Mouse (Mus musculus) cerebellum, adult 2 months (tissue): ENCODE measurements around the gene Mapkapk3.

Experiments used
- CTCF ChIP-seq: fragments of 200-500 bp; IDR thresholded peaks from 2 replicates; pipeline ENCODE4 v1.5.1; 2011; ENCODE audit warnings: low read depth, mild to moderate bottlenecking, control low read depth, low read length, moderate library complexity, borderline replicate concordance; ENCODE audit not compliant: insufficient read depth
- POLR2A ChIP-seq: fragments of 200-500 bp; IDR thresholded peaks from 2 replicates; pipeline ENCODE4 v1.6.1; 2011; ENCODE audit warnings: low read length, control low read depth, borderline replicate concordance; ENCODE audit not compliant: insufficient read depth

DNA sequence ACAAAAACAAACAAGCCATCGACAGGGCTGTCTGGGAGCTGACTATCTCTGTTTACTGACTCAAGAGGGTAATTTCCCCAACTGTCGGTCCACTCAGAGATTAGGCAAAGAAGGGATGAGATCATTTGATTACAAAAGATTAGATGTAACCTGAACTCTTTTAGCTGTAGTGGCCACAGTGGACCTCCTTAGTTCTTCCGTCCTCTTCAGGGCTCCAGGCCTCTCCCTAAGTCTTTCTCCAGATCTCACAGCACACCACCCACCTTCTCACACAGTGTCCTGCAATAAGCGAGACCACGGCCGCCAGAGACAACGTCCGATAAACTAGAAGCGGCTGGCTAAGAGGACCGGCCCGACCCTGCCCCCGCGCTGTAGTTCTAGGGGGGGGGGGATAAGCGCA is 6.4 kb upstream of the Mapkapk3 start:
- TF ChIP-seq CTCF (no peak), POLR2A (no peak)
